Mouse (Mus musculus) erythroblast, embryonic 14.5 days (primary cell): ENCODE measurements around the gene Kcnq2.

ENCODE experiments used
- GATA1 ChIP-seq: IDR thresholded peaks from 2 replicates; pipeline ENCODE4 v1.6.1; 2012; ENCODE audit warnings: low read length, inconsistent platforms, mixed read lengths
- TAL1 ChIP-seq: IDR thresholded peaks from 3 replicates; pipeline ENCODE4 v1.6.1; 2012; ENCODE audit warnings: low read length, inconsistent platforms, mixed read lengths

GRCm38 (mm10) chr2:181159091-181159514 lies 24.0 kb upstream of the Kcnq2 start:
- TF ChIP-seq GATA1, result no peak
- no peak for TF ChIP-seq TAL1
